Mouse (Mus musculus): Measurements from ENCODE around the gene Rhbdd2.

The Rhbdd2 gene

DNA sequence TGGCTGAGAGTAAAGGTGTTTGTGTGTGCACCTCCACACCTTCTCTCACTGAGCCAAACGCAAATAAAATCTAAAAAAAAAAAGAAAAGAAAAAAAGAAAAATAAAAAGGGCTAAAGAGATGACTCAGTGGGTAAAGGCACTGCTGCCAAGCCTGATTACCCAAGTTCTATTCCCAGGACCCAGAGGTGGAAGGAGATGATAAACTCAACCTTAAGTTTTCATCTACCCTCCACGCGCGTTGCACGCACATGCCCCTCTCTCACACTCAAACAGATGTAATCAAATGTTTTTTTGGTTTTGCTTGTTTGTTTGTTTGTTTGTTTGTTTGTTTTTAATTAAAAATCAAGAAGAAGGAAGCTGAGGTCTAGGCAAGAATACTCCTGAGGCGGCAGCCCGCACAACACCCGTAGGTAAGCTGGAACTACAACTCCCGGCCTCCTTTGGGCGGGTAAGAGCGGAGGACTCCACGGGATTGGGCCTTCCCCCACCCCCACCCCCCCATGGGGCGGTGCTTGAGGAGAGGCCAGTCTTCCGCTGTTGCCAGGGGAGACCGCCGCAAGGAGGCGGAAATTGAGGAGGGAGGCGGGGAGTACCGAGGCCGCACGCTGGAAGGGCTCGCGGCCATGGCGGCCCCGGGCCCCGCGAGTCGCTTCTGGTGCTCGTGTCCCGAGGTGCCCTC lies at the start of gene Rhbdd2:
Gene Rhbdd2, plus strand, starts transcription at position 502 of the 680 bp plus-strand sequence.
- no peak for TF ChIP-seq GATA4 (IDR thresholded peaks at IDR 0.05; ENCODE audit: insufficient replicate concordance, low read length)

GRCm38 (mm10) chr5:135585691-135586090 lies 46.7 kb upstream of the Rhbdd2 start:
- TF ChIP-seq GATA4 (IDR thresholded peaks at IDR 0.05; ENCODE audit: insufficient replicate concordance, low read length) = no peak

- no peak for TF ChIP-seq GATA4 (IDR thresholded peaks at IDR 0.05; ENCODE audit: insufficient replicate concordance, low read length)
These were observed 44.7 kb upstream of the Rhbdd2 start for GRCm38 (mm10) chr5:135587764-135588163.

DNA sequence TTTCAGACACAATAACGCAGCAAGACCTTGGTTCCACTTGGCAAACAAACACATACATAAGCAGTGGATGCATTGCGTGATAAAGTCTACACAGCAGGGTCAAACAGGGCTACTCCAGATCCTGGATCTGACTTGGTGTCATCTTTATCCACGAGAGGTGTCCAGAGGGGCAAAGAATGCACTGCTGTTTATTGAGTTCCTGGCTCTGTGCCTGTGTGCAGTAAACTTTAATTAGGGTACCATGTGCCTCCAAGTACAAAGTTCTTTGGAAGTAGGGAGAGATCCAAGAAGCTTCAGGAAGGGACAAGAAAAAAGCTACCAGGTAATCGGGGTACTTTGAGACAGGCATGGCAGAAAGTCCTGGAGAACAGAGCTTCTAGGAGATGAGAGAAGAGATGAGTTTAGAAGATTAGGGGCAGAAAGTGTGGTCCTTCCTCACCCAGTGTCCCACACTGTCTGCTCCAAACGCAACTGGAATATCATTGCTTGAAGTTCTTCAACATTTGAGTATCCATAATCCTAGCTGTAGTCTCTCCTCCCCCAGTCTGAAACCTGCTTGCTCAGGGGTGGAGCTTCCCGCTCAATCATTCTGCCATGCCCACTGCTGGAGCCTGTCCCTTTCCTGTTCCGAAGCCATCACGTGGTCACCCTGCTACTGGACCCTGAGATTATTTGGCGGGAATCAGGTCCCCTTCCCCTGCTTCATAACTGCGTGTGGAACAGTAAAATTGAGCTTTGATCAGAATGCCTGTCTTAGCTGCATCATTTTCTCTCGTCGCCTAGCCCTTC lies 42.2 kb upstream of the Rhbdd2 start:
- TF ChIP-seq GATA4 (IDR thresholded peaks at IDR 0.05; ENCODE audit: insufficient replicate concordance, low read length) = no peak

DNA sequence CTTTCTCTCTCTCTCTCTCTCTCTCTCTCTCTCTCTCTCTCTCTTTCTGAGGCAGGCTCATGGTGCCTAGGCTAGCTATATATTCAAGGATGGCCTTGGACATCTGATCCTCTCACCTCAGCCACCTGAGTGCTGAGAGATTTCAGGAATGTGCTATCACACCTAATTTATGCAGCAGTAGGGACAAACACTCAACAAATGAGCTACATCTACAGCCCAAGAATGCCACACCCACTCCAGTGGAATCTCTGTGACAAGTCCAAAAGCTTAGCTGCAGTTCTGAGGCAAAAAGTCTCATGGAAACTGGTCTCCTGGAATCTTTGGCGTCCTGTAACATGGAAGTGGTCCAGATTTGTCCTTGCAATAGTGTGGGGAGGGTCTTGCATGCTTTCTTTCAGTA lies 24.8 kb upstream of the Rhbdd2 start:
- TF ChIP-seq GATA4 (IDR thresholded peaks at IDR 0.05; ENCODE audit: insufficient replicate concordance, low read length) = no peak

GRCm38 (mm10) chr5:135609794-135610193 lies 22.6 kb upstream of the Rhbdd2 start:
- TF ChIP-seq GATA4 (IDR thresholded peaks at IDR 0.05; ENCODE audit: insufficient replicate concordance, low read length) = no peak

GRCm38 (mm10) chr5:135620526-135620925 lies 11.9 kb upstream of the Rhbdd2 start:
- TF ChIP-seq GATA4 (IDR thresholded peaks at IDR 0.05; ENCODE audit: insufficient replicate concordance, low read length) = no peak

DNA sequence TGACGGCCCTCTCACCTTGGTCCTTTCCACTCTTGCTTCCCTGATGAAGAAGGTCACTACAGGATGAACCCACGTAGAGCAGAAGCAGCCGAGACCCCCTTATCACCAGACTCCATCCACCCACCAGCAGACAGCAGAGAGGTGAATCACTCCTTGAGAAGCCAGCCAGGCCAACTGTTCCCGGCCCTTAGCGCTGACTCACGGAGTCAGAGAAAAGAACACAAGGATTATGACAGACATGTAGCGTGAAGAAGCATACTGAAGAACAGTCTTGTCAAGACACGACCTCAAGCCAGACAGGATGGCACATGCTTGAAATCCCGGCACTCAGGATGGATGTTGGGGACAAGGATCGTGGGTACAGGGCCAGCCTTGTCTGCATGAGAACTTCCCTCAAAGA lies 10.7 kb upstream of the Rhbdd2 start:
- TF ChIP-seq GATA4 (IDR thresholded peaks at IDR 0.05; ENCODE audit: insufficient replicate concordance, low read length) = no peak

DNA sequence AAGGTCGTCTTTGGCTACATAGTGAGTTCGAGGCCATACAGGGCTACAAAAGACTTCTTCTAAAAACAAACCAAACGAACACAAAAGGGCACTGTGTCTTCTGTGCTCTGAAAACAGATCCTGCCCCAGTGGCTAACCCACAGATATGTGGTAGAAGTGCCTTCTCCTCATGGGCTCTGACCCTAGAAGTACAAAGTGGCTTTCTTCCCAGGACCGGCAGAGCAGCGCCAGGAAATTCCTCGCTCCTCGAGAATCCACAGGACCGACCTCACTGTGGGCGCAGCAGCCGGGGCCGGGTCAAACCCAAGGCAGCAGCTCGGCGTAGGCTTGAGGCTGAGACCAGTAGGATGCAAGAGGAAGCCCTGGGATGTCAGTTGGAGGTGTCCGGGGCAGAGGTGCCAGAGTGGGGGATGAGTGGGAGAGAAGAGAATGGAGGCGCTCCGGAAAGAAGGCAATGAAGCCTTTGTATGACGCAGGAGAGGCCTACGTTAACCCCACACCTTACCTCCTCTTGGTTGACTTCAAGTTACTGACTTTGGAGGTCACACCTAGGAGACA lies 9.3 kb upstream of the Rhbdd2 start:
- TF ChIP-seq GATA4 (IDR thresholded peaks at IDR 0.05; ENCODE audit: insufficient replicate concordance, low read length) = no peak

DNA sequence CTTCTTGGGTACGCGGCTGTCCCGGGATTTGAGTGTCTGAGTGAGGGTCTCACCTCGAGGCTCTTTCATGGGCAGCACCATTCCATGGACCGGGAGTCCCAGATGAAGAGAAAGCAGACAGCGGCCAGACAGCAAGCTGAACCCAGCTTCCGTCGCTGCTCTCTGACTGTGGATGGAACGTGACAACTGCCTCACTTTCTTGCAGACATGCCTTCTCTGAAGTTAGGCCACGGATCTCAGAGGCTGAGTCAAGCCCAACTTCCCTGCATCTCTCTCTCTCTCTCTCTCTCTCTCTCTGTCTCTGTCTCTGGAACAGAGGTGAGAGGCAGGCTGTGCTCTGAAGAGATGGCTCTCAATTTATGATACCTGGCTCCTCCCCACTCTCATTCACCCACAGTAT lies 3.5 kb upstream of the Rhbdd2 start:
- no peak for TF ChIP-seq GATA4 (IDR thresholded peaks at IDR 0.05; ENCODE audit: insufficient replicate concordance, low read length)

DNA sequence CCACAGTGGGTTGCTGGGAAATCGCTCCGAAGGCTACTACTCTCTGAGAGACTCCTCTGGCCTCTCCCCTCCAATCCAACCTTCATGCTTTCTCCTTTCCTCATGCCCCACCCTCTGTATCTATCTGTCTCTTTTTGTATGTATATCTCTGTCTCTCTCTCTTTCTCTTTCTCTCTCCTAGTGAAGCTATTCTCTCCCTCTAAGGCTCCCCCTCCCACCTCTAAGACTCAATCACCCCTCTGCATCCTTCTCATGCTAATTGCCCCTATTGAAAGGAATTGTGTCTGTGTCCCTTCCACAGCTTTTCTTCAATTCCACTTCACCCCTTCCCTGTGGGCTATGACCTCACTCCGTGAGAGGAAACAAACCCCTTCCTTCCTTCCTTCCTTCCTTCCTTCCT lies 3.0 kb upstream of the Rhbdd2 start:
- TF ChIP-seq GATA4 (IDR thresholded peaks at IDR 0.05; ENCODE audit: insufficient replicate concordance, low read length) = no peak

DNA sequence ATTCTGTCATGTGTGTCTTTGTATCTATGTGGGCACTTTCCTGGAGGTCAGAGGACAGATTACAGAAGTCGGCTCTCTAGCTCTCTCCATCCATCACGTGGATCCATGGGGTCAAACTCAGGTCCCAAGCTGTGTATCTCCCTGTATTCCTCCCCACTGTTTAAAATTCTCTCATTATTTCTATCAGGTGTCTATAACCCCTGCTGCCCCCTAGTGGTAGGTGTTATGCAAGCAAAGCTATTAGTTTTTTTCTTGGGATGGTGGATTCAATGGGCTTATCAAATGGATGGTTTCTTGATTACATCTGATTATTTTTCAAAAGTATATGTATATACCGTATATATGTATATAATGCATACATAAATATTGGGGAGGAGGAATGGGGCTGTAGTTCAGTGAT lies 1.8 kb upstream of the Rhbdd2 start:
- no peak for TF ChIP-seq GATA4 (IDR thresholded peaks at IDR 0.05; ENCODE audit: insufficient replicate concordance, low read length)

DNA sequence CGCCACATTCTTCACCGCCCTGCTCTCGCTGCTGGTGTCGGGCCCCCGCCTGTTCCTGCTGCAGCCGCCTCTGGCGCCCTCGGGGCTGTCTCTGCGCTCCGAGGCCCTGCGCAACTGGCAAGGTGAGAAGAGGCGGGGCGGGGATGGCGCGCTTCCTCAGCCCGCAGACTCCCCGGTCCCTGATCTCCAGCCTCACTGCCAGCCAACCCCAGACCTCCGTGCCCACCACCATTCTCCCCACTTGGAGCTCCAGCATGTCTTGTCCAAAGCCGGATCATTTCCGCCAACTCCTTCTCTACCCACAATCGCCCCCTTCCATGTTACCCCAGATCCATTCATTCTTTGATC lies 353 bp downstream of the Rhbdd2 start:
- peak; percentile 34; the same call in 1 of the 2 replicates for TF ChIP-seq GATA4 (IDR thresholded peaks at IDR 0.05; ENCODE audit: insufficient replicate concordance, low read length)

GRCm38 (mm10) chr5:135639760-135640458 lies 7.5 kb downstream of the Rhbdd2 start:
- peak; percentile 39; the same call in 1 of the 2 replicates for TF ChIP-seq GATA4 (IDR thresholded peaks at IDR 0.05; ENCODE audit: insufficient replicate concordance, low read length)

GRCm38 (mm10) chr5:135640459-135640789 lies 8.0 kb downstream of the Rhbdd2 start:
- no peak for TF ChIP-seq GATA4 (IDR thresholded peaks at IDR 0.05; ENCODE audit: insufficient replicate concordance, low read length)

- no peak for TF ChIP-seq GATA4 (IDR thresholded peaks at IDR 0.05; ENCODE audit: insufficient replicate concordance, low read length)
These were observed 8.6 kb downstream of the Rhbdd2 start for GRCm38 (mm10) chr5:135641028-135641427.
